Mouse (Mus musculus) cortical plate, adult 2 months (tissue): ENCODE results near the gene Slc8b1. TPM values are rescaled to one million over a fixed set of nuclear protein-coding genes. Genes with fewer than 3 reads are reported as not detected.

ENCODE experiments used
- H3K27ac ChIP-seq: fragments of 200-500 bp; 2 replicates; pipeline ENCODE4 v1.5.1; 2012; ENCODE audit warnings: low read length, control low read depth, inconsistent platforms; ENCODE audit not compliant: insufficient read depth
- H3K4me1 ChIP-seq: fragments of 200-500 bp; 2 replicates; pipeline ENCODE4 v1.6.1; 2011; ENCODE audit warnings: low read length; ENCODE audit not compliant: control insufficient read depth, insufficient read depth
- H3K4me3 ChIP-seq: fragments of 200-500 bp; 2 replicates; pipeline ENCODE4 v1.5.1; 2011; ENCODE audit warnings: mild to moderate bottlenecking, low read length, control low read depth; ENCODE audit not compliant: insufficient read depth
- CTCF ChIP-seq: fragments of 200-500 bp; IDR thresholded peaks from 2 replicates; pipeline ENCODE4 v1.5.1; 2011; ENCODE audit warnings: mild to moderate bottlenecking, control low read depth, low read length; ENCODE audit not compliant: insufficient read depth; ENCODE audit errors: extremely low read depth
- POLR2A ChIP-seq: fragments of 200-500 bp; IDR thresholded peaks from 2 replicates; pipeline ENCODE4 v1.6.1; 2011; ENCODE audit warnings: mild to moderate bottlenecking, low read length, control low read depth; ENCODE audit not compliant: insufficient read depth; ENCODE audit errors: extremely low read depth
- polyA plus RNA-seq: library from polyadenylated mRNA; depleted of rRNA; stranded (reverse); fragments of >200 nt; gene quantifications from 2 replicates; pipeline ENCODE4 v1.2.3, GENCODE M21; 2012; rRNA removed

The Slc8b1 gene
- 6.3 and 6.6 TPM in 2 replicates for polyA plus RNA-seq

DNA sequence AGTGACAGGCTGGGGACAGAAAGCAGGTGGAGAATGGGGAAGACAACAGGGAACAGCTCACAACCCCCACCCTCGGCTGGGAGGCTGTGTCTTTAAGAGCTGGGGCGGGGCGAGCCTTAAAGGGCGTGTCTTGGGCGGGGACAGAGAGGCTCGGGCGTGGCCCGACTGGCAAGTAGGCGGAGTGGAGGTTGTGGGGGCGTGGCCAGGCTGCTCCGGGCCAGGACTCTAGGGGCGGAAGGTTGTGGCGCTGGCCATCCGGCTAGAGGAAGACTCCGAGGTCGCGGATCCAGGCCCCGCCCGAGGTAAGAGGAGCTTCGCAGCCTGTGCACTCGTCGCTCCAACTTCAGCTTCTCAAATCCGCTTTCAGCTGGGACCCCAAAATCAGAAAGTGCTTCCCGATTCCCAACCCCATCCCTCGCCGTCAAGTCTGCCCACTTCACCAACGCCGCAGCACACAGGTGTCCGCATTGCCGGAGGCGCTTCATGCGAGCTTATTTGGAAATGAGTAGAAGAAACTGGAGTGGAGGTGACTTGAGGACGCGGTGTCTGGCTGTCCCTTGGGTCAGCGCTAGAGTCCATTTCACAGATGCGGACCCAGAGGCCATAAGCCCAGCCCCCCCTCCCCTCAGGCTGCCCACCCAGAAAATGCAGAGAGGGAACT is at the start of gene Slc8b1:
Gene Slc8b1 (plus strand): TSS at position 187 of the 661 bp plus-strand sequence.
- H3K27ac ChIP-seq: no peak within 1 kb of the TSS
- no peaks in the 10 kb centered on the region for H3K4me1 ChIP-seq
- peak within 1 kb of the TSS; percentile 50 for H3K4me3 ChIP-seq
- TF ChIP-seq CTCF: no peak
- no peak for TF ChIP-seq POLR2A

DNA sequence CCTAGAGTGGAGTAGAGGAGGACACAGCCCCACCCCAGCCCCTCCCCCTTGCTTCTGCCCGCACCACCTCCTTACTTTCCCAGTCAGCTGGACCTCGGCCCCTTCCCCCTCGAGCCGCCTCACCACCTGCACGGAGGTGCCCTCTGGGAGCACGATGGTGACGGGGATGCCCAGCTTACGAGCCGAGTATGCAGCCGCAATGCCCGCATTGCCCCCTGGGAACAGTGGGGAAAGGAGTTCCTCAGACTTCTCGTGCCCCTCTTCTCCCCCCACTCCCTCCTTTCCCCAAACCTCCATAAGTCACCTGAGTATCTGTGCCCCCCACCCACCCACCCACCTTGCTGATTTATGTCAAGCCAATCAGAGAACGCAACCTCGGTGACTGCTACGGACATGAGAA is 49.1 kb upstream of the Slc8b1 start:
- no peak overlapping the region for H3K4me3 ChIP-seq
- no peak for TF ChIP-seq CTCF
- no peak for TF ChIP-seq POLR2A

DNA sequence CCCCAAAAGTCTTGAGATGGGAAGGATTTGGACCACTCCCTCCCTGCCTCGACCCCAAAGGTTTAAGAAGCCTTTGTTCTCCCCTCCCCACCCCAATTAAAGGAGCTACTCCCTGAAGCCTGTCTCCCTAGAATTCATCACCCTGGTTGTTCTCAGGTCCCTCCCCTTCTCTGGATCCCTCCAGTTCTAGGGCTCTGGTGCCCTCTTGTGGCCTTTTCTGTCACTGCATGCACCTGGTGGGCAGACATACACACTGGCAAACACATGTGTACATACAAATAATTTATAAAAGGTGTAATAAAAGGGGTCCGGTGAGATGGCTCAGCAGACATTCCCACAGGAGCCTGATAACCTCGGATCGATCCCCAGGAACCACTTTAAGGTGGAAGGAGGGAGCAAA is 46.6 kb upstream of the Slc8b1 start:
- Histone ChIP-seq H3K27ac (no peak overlapping the region), H3K4me3 (no peak overlapping the region), H3K4me1 (no peaks in the 10 kb centered on the region)
- TF ChIP-seq POLR2A (no peak), CTCF (no peak)

More for the DNA sequence above, 49.1 kb upstream of the Slc8b1 start:
- no peaks in the 10 kb centered on the region for H3K4me1 ChIP-seq
- no peak overlapping the region for H3K27ac ChIP-seq

DNA sequence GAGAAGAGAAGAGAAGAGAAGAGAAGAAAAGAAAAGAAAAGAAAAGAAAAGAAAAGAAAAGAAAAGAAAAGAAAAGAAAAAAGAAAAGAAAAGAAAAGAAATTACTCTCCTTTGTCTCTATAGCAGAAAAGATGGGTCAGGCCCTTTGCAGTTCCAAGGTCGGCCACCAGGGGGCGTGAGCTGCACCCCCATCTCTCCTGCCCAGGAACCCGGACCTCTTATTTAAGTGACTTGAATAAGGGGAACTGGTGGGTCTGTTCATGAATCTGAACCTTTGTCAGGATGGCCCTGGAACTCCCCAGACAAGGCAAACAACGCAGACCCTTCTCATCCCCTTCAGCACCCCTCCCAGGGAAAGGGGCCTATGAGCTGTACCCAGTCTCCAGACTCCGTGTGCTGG is 45.9 kb upstream of the Slc8b1 start:
- no peaks in the 10 kb centered on the region for H3K4me1 ChIP-seq
- no peak overlapping the region for H3K27ac ChIP-seq
- TF ChIP-seq CTCF (peak; percentile 20; the same call in 1 of the 2 replicates), POLR2A (no peak)
- no peak overlapping the region for H3K4me3 ChIP-seq

DNA sequence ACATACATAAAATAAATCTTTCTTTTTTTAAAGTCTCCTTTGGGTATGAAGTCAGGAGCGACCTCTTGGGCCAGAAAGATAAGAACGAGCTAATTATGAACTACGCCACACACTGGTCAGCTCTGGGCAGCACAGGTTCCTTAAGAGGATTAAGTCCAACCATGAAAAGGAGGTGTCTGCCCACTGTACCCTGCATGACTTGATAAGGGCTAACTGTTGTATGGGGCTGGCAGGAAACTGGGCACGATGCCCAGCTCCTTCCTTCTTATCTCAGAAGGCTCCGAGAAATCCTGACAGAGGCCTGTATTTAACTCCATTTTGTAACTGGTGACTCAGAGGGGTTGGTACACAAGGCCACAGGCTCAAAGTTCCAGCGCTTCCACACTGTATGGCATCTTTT is 45.1 kb upstream of the Slc8b1 start:
- Histone ChIP-seq H3K4me3 (no peak overlapping the region), H3K4me1 (no peaks in the 10 kb centered on the region), H3K27ac (no peak overlapping the region)
- TF ChIP-seq POLR2A (no peak), CTCF (no peak)

DNA sequence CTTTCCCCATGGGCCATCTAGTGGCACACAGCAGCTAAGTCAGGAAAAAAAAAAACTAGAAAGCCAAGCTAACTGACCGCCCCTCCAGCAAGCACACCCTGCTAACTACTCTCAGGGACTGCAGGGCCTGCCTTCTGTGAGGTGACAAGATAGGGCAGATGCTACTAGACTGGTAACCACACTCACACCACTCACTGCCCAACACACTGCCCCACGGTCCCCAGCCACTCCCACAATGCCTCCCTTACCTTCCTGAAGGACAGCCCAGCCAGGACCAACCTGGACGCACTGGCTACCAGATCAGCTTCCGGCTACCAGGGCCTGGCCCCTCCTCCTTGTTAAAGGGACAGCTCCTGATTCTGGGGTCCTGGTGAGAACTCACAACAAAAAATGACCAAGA is 43.9 kb upstream of the Slc8b1 start:
- no peak overlapping the region for H3K27ac ChIP-seq
- TF ChIP-seq CTCF: no peak
- TF ChIP-seq POLR2A: no peak
- H3K4me1 ChIP-seq: no peaks in the 10 kb centered on the region
- H3K4me3 ChIP-seq: peak overlapping the region; percentile 16; the same call in 1 of the 2 replicates

DNA sequence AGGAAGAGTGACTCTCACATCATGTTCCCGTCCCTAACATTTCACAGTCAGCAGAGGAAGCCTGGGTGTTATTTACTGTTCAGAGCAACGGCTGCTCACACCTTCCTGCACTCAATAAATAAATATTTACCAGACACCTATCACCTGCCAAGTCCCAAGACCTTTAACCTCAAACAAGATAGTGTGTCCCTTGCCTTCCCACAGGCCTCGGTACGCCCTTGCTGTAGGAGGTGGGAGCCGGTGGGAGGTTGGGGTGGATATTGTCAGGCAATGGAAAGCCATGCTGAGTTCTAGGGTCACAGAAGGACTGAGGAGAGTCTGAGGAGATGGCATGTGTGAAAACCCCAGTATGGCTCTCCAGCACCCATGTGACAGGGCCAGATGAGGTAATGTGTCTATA is 42.6 kb upstream of the Slc8b1 start:
- no peak overlapping the region for H3K4me3 ChIP-seq
- TF ChIP-seq CTCF (no peak), POLR2A (no peak)
- no peak overlapping the region for H3K27ac ChIP-seq
- H3K4me1 ChIP-seq: no peaks in the 10 kb centered on the region

DNA sequence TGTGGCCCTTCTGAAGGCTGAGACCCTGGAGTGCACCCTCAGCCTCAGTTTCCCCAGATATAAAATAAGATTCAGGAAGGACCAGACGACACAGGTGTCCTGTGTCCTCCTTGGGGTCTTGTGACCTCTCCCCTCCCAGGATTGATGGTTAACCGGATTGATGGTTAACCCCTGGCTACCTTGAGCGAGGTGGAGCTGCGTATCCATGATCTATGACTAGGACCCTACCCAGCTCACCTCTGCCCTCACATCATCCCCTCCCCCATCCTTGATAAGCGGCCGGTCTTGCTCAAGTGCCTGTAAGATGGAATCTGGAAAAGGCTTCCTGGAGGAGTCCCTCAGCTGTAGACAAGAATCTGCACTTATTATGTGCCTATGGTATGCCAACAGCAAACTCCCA is 42.1 kb upstream of the Slc8b1 start:
- Histone ChIP-seq H3K27ac (no peak overlapping the region), H3K4me1 (no peaks in the 10 kb centered on the region), H3K4me3 (no peak overlapping the region)
- TF ChIP-seq CTCF: no peak
- no peak for TF ChIP-seq POLR2A

DNA sequence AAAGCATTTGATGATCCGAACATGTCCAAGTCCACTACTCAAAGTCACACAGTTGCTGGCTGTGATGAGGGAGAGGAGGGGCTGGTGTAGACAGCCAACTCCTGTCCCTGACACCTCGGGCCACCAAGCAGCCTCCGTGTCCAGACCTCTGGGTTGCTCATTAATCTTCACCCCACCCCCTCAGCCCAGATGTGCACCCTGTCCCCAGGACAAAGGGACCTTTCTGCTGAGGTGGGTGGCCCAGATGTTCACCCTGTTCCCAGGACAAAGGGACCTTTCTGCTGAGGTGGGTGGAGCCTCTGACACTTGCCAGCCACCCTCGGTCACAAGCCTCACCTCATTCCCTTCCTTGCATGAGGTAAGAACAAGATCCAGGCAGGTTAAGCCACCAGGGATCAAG is 39.4 kb upstream of the Slc8b1 start:
- no peaks in the 10 kb centered on the region for H3K4me1 ChIP-seq
- TF ChIP-seq POLR2A: no peak
- no peak for TF ChIP-seq CTCF
- no peak overlapping the region for H3K4me3 ChIP-seq
- H3K27ac ChIP-seq: no peak overlapping the region

DNA sequence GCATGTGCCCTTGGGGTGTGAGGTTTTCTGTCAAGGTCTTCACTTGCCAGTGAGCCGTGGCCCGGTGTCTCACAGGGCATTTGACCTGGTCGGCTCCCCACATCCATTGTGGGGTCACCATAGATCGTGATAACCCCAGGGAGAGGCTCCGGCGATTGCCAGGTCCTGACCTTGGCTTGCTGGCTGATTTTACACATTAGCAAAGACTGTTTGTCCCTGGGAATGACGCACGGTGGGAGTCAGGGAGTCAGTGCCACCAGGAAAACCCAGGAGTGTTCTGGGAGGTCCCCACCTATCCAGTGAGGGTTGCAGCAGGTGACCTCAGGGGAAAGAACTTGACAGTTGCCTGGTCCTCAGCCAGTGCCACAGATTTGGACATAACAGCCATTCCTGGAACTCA is 38.2 kb upstream of the Slc8b1 start, which contains the start of gene Sdsl:
Gene Sdsl (minus strand): TSS at position 41 of the 400 bp plus-strand sequence.
- H3K4me1 ChIP-seq: no peaks in the 10 kb centered on the region
- H3K4me3 ChIP-seq: no peak within 1 kb of the TSS
- TF ChIP-seq POLR2A: no peak
- no peak for TF ChIP-seq CTCF
- H3K27ac ChIP-seq: no peak within 1 kb of the TSS
